Mouse (Mus musculus): ENCODE data around the gene Grwd1. TPM values are rescaled to one million over a fixed set of nuclear protein-coding genes. Genes with fewer than 3 reads are reported as not detected.

Gene Grwd1
- polyA plus RNA-seq, 1 experiment: 14.9 TPM

GRCm38 (mm10) chr7:45856950-45857901, 26.5 kb upstream of the Grwd1 start:
- DNase-seq: peak; percentile 53 to 74
- H3K27ac ChIP-seq (ENCODE audit: insufficient read depth, low read length): no peak overlapping the region
- peaks cover 3% of the 10 kb centered on the region for H3K4me1 ChIP-seq (ENCODE audit: control insufficient read depth, insufficient read depth, low read length)
- H3K4me3 ChIP-seq (replicated peaks; ENCODE audit: insufficient read depth, low read depth, low read length): peak overlapping the region; percentile 90
- no peaks in the 10 kb centered on the region for H3K27me3 ChIP-seq (ENCODE audit: control insufficient read depth, insufficient read depth, low read length)
- WGBS: 9% methylated on average over 30 of the region's 30 CpGs
- TF ChIP-seq POLR2A (IDR thresholded peaks at IDR 0.05; ENCODE audit: borderline replicate concordance, insufficient read depth, low read length) (0 out of 2 replicates have a peak, but pooled peaks have one; percentile 21), CTCF (IDR thresholded peaks at IDR 0.05; ENCODE audit: borderline replicate concordance, insufficient read depth, low read depth, low read length) (no peak)

DNA sequence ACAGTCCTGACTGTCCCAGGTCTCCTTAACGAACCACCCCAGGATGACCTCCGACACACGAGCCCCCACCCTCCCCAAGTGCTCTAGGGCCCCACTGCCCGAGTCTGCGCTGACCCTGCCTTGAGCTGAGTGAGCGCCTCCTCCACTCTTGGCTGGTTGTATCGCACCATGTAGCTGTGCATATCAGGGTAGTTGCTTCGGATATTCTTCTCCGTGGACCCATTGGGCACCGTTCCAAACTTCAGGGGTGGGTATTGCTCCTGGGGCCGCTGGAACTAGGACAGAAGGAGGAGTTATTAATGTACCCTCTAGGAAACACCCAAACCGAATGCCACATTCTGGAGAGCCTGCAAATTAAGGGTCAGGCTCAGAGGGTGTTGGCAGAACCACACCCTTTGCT, 22.3 kb upstream of the Grwd1 start:
- no peak overlapping the region for H3K27ac ChIP-seq (ENCODE audit: insufficient read depth, low read length)
- WGBS: 72% methylated on average over 12 of the region's 12 CpGs
- H3K4me1 ChIP-seq (ENCODE audit: control insufficient read depth, insufficient read depth, low read length): peaks cover 3% of the 10 kb centered on the region
- H3K4me3 ChIP-seq (replicated peaks; ENCODE audit: insufficient read depth, low read depth, low read length): no peak overlapping the region
- no peak for TF ChIP-seq POLR2A (IDR thresholded peaks at IDR 0.05; ENCODE audit: borderline replicate concordance, insufficient read depth, low read length)
- TF ChIP-seq CTCF (IDR thresholded peaks at IDR 0.05; ENCODE audit: borderline replicate concordance, insufficient read depth, low read depth, low read length): no peak
- DNase-seq: no peak
- H3K27me3 ChIP-seq (ENCODE audit: control insufficient read depth, insufficient read depth, low read length): no peaks in the 10 kb centered on the region

DNA sequence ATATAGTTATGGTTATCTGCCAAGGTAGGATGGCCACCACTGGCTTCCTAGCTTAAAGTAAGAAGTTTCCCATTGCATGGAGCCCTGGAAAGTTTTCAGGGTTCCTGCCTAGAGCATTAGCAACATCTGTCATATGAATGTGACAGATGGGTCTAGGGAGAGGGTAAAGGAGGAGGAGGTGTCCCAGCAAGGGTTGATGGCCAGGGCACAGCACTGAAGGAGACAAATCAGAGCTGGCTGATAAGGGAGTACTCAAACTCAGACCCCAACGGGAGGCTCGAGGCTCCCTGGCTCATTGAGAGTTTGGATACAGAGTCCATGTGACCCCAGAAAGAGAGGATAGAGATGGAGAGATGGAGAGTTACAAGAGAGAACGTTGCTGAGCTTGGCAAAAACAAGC, 19.9 kb upstream of the Grwd1 start:
- H3K4me1 ChIP-seq (ENCODE audit: control insufficient read depth, insufficient read depth, low read length): no peaks in the 10 kb centered on the region
- H3K27me3 ChIP-seq (ENCODE audit: control insufficient read depth, insufficient read depth, low read length): no peaks in the 10 kb centered on the region
- 52% methylated on average over 3 of the region's 3 CpGs for WGBS
- no peak overlapping the region for H3K27ac ChIP-seq (ENCODE audit: insufficient read depth, low read length)
- DNase-seq: no peak
- no peak overlapping the region for H3K4me3 ChIP-seq (replicated peaks; ENCODE audit: insufficient read depth, low read depth, low read length)
- TF ChIP-seq CTCF (IDR thresholded peaks at IDR 0.05; ENCODE audit: borderline replicate concordance, insufficient read depth, low read depth, low read length) (no peak), POLR2A (IDR thresholded peaks at IDR 0.05; ENCODE audit: borderline replicate concordance, insufficient read depth, low read length) (no peak)

DNA sequence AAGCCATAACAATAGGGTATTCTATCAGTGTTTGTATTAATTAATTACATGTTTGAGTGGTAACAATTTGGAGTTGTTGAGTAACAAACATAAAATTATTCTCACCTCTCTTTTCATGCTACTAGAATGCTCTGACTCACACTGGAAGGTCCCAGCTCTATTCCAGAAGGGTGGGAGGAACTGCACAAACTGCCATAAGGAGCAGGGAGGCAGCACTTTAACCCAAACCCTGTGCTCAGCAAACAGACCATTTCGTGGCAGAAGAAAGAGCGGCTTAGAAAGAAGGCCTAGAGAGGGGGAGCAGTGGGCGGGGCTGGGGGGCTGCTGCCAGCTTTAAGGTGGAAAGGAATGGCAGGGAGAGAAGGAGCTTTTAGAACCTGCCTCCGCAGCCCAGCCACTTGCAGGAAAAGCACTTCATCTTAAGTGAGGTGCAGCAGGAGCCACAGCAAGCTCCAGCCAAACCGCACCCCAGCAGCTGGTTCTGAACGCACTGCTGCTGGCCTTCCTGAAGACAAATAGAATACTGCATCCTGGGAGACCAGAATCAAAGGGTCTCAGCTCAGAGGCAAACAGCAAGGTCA, 17.8 kb upstream of the Grwd1 start:
- no peak for TF ChIP-seq CTCF (IDR thresholded peaks at IDR 0.05; ENCODE audit: borderline replicate concordance, insufficient read depth, low read depth, low read length)
- TF ChIP-seq POLR2A (IDR thresholded peaks at IDR 0.05; ENCODE audit: borderline replicate concordance, insufficient read depth, low read length): no peak
- Histone ChIP-seq H3K27me3 (ENCODE audit: control insufficient read depth, insufficient read depth, low read length) (no peaks in the 10 kb centered on the region), H3K4me3 (replicated peaks; ENCODE audit: insufficient read depth, low read depth, low read length) (no peak overlapping the region), H3K27ac (ENCODE audit: insufficient read depth, low read length) (no peak overlapping the region), H3K4me1 (ENCODE audit: control insufficient read depth, insufficient read depth, low read length) (no peaks in the 10 kb centered on the region)
- WGBS: 26% methylated on average over 6 of the region's 6 CpGs
- DNase-seq: no peak

- Histone ChIP-seq H3K27ac (ENCODE audit: insufficient read depth, low read length) (no peak overlapping the region), H3K27me3 (ENCODE audit: control insufficient read depth, insufficient read depth, low read length) (no peaks in the 10 kb centered on the region), H3K4me1 (ENCODE audit: control insufficient read depth, insufficient read depth, low read length) (no peaks in the 10 kb centered on the region), H3K4me3 (replicated peaks; ENCODE audit: insufficient read depth, low read depth, low read length) (no peak overlapping the region)
- WGBS: 88% methylated on average over 10 of the region's 10 CpGs
- TF ChIP-seq CTCF (IDR thresholded peaks at IDR 0.05; ENCODE audit: borderline replicate concordance, insufficient read depth, low read depth, low read length) (no peak), POLR2A (IDR thresholded peaks at IDR 0.05; ENCODE audit: borderline replicate concordance, insufficient read depth, low read length) (no peak)
- no peak for DNase-seq
These were observed 12.4 kb upstream of the Grwd1 start for GRCm38 (mm10) chr7:45842950-45843744.

GRCm38 (mm10) chr7:45833924-45834323, 3.2 kb upstream of the Grwd1 start:
- Histone ChIP-seq H3K27me3 (ENCODE audit: control insufficient read depth, insufficient read depth, low read length) (peaks cover 8% of the 10 kb centered on the region; the same call in 1 of the 2 replicates), H3K27ac (ENCODE audit: insufficient read depth, low read length) (no peak overlapping the region), H3K4me3 (replicated peaks; ENCODE audit: insufficient read depth, low read depth, low read length) (no peak overlapping the region), H3K4me1 (ENCODE audit: control insufficient read depth, insufficient read depth, low read length) (peaks cover 5% of the 10 kb centered on the region)
- no peak for DNase-seq
- 5% methylated on average over 29 of the region's 31 CpGs for WGBS
- no peak for TF ChIP-seq CTCF (IDR thresholded peaks at IDR 0.05; ENCODE audit: borderline replicate concordance, insufficient read depth, low read depth, low read length)

GRCm38 (mm10) chr7:45833148-45833790, 2.5 kb upstream of the Grwd1 start:
- Histone ChIP-seq H3K4me1 (ENCODE audit: control insufficient read depth, insufficient read depth, low read length) (peaks cover 5% of the 10 kb centered on the region), H3K27ac (ENCODE audit: insufficient read depth, low read length) (no peak overlapping the region), H3K27me3 (ENCODE audit: control insufficient read depth, insufficient read depth, low read length) (peaks cover 8% of the 10 kb centered on the region; the same call in 1 of the 2 replicates), H3K4me3 (replicated peaks; ENCODE audit: insufficient read depth, low read depth, low read length) (no peak overlapping the region)
- no peak for DNase-seq
- TF ChIP-seq POLR2A (IDR thresholded peaks at IDR 0.05; ENCODE audit: borderline replicate concordance, insufficient read depth, low read length) (no peak), CTCF (IDR thresholded peaks at IDR 0.05; ENCODE audit: borderline replicate concordance, insufficient read depth, low read depth, low read length) (no peak)
- WGBS: 5% methylated on average over 86 of the region's 86 CpGs

All from cerebellum, adult 2 months (tissue).